Mouse (Mus musculus) embryonic facial prominence, embryonic 10.5 days (tissue): ENCODE measurements at regions not wholly inside any gene's neighbourhood (a gene's known extent, or its start where the extent isn't known, plus 50 kb on each side); places are given as distances from the start of the nearest gene placed in this dataset.

Experiments
- DNase-seq: peaks from one replicate; pipeline ENCODE4 v3.0.0-alpha.2; 2017; ENCODE audit warnings: low spot score
- H3K27ac ChIP-seq: fragments of 300-500 bp; sonication (generic); replicated peaks from 2 replicates; pipeline ENCODE4 v1.5.1; 2016; ENCODE audit warnings: mild to moderate bottlenecking
- H3K27me3 ChIP-seq: fragments of 300-500 bp; sonication (generic); replicated peaks from 2 replicates; pipeline ENCODE4 v1.6.1; 2016; ENCODE audit warnings: low read depth, mild to moderate bottlenecking; ENCODE audit not compliant: poor library complexity, severe bottlenecking
- H3K36me3 ChIP-seq: fragments of 300-500 bp; sonication (generic); replicated peaks from 2 replicates; pipeline ENCODE4 v1.6.1; 2016; ENCODE audit warnings: mild to moderate bottlenecking, moderate library complexity
- H3K4me1 ChIP-seq: fragments of 300-500 bp; sonication (generic); 2 replicates; pipeline ENCODE4 v1.6.1; 2016
- H3K4me3 ChIP-seq: fragments of 300-500 bp; sonication (generic); 2 replicates; pipeline ENCODE4 v1.5.1; 2016; ENCODE audit warnings: mild to moderate bottlenecking, moderate library complexity
- H3K9me3 ChIP-seq: fragments of 300-500 bp; sonication (generic); 2 replicates; pipeline ENCODE4 v1.6.1; 2016; ENCODE audit warnings: mild to moderate bottlenecking
- WGBS: fragments of 180-500 bp; shearing (Covaris S2); methylation state at CpG from one replicate; pipeline ENCODE4 v1.1.7; 2016; 5-methylcytosine and 5-hydroxymethylcytosine counted together

DNA sequence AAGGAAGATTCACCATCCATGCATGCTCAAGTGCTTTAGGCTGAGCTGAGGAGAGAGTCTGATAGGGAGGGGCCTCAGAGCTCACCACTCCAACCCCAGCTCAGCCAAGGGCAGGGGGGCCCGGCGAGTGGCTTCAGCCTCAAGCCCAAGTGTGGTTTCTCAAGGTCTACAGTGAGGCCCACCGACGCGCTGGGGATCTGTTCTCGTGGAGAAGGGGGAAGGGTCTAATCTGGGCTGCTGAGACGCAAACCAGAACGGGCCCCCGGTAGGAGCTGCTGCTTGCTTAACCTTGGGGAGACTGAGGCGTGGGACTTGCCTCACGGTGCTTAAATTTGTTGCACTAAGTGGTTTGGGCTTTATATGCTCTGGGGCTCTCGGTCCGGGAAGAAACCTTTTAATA lies 70.9 kb downstream of the Asb1 start:
- Histone ChIP-seq H3K9me3 (no peaks in the 10 kb centered on the region), H3K4me1 (peaks cover 18% of the 10 kb centered on the region), H3K27ac (no peak overlapping the region; the same call in 1 of the 2 replicates), H3K36me3 (no peaks in the 10 kb centered on the region), H3K27me3 (no peaks in the 10 kb centered on the region), H3K4me3 (no peak overlapping the region)
- 76% methylated on average over 13 of the region's 13 CpGs for WGBS
- DNase-seq: no peak

DNA sequence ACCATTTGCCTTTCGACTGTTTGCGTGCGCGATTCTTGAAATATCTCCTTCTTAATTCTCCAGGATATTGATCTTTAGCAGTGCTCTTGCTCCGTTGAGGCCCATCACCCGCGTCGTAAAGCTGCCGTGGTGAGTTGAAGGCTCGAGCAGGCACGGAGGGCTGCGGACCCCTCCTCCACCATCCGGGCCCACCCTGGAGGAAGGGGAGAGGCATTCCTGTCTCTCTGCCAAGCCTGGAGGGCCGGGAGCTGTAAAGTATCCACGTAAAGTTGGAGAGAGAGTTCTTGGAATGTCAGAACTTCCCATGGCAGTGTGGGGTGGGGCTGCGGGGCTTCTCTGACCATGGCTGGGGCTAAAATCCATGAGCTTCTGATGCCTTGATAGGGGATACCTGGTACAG lies 71.3 kb downstream of the Asb1 start:
- Histone ChIP-seq H3K9me3 (no peaks in the 10 kb centered on the region), H3K36me3 (no peaks in the 10 kb centered on the region), H3K27ac (no peak overlapping the region; the same call in 1 of the 2 replicates), H3K4me3 (no peak overlapping the region), H3K27me3 (no peaks in the 10 kb centered on the region), H3K4me1 (peaks cover 16% of the 10 kb centered on the region; the same call in 1 of the 2 replicates)
- WGBS: 77% methylated on average over 16 of the region's 16 CpGs
- DNase-seq: no peak

DNA sequence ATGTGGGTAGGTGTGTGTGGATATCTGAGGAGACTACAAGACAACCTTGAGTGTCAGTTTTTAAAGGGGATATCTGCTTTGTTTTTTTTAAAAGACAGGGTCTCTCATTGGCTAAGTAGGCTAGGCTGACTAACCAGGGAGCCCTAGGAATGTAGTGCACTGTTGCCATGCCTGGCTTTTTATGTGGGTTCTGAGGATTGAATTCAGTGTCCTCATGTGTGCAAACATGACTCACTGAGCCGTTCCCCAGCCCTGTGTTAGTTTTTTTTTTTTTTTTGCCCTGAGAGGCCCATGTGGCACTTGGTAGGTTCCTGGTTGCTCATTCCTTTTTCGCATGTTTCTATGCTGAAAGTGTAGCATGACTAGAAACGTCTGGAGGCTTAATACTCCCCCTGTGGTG lies 72.6 kb downstream of the Asb1 start:
- Histone ChIP-seq H3K9me3 (no peaks in the 10 kb centered on the region), H3K27ac (no peak overlapping the region), H3K27me3 (no peaks in the 10 kb centered on the region), H3K36me3 (no peaks in the 10 kb centered on the region), H3K4me1 (peaks cover 16% of the 10 kb centered on the region; the same call in 1 of the 2 replicates), H3K4me3 (no peak overlapping the region)
- 74% methylated on average over 3 of the region's 3 CpGs for WGBS
- no peak for DNase-seq

DNA sequence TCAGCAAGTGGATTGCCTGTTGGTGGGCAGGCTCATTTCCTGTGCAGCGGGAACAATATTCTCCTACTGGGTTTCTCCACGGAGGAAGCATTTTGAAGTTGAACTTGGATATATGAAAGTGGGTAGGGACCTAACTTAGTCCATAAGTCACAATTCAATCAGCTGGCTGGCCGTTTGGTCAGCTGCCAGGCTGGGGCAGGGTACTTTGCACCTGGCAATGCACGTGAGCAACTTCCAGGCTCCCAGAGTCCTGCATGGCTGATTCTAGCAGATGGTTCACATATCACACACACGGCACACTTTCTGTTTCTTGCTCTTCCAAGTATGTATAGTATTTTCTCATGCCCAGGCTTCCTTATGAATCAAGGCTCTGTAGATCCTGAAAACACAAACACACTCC lies 75.1 kb downstream of the Asb1 start:
- no peak overlapping the region for H3K4me3 ChIP-seq
- no peaks in the 10 kb centered on the region for H3K9me3 ChIP-seq
- peaks cover 16% of the 10 kb centered on the region; the same call in 1 of the 2 replicates for H3K4me1 ChIP-seq
- no peaks in the 10 kb centered on the region for H3K27me3 ChIP-seq
- no peak for DNase-seq
- 80% methylated on average over 5 of the region's 5 CpGs for WGBS
- H3K36me3 ChIP-seq: no peaks in the 10 kb centered on the region
- no peak overlapping the region for H3K27ac ChIP-seq

DNA sequence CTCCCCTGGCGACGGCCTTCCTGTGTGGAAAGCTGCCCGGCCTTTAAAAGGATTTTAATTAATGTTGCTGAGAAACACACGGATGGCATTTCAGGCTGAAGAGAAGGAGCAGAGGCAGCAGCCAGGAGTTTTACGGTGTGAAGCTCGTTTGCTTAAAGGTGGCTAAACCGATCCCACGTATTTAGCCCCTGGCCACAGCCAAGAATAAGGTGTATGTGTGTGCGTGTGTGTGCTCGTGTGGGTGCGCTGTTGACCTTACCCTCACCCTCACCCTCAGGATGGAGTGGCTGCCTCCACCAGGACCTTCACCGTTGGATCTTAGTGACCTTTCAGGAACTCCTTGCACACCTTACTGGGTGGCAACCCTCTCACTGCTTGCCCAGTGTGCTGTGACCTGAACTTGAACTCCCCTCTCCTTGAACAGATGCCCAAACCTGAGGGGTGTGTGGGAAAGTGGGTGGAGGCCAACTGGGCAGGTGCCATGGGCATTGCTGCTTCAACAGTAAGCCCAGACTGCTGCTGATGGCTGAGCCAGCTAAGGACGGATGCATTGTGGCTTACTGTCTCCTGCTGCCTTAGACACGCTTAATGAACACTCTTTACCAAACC lies 78.3 kb downstream of the Asb1 start:
- Histone ChIP-seq H3K36me3 (no peaks in the 10 kb centered on the region), H3K4me3 (no peak overlapping the region), H3K9me3 (no peaks in the 10 kb centered on the region), H3K4me1 (no peaks in the 10 kb centered on the region; the same call in 1 of the 2 replicates), H3K27me3 (no peaks in the 10 kb centered on the region), H3K27ac (no peak overlapping the region)
- WGBS: 88% methylated on average over 14 of the region's 14 CpGs
- DNase-seq: no peak

DNA sequence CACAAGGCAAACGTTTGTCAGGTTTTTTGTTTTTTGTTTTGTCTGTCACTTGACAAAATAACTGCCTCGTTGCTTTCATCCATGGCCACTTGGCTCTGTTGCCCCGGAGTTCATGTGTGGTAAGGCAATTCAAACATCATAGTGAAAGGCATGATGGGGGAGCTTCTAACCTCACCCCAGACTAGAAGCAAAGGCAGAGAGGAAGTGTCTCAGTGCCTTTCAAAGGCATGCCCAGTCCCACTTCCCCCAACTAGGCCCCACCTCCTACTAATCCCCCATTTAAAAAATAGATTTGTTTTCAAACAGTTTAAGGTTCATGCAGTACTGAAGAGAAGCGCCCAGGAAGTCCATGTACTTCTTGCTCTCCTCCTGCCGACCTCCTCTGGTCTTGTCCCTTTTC lies 80.8 kb downstream of the Asb1 start:
- Histone ChIP-seq H3K27ac (no peak overlapping the region), H3K36me3 (no peaks in the 10 kb centered on the region), H3K27me3 (no peaks in the 10 kb centered on the region), H3K4me3 (no peak overlapping the region), H3K9me3 (no peaks in the 10 kb centered on the region), H3K4me1 (peaks cover 18% of the 10 kb centered on the region)
- WGBS: 89% methylated on average over 5 of the region's 5 CpGs
- no peak for DNase-seq

DNA sequence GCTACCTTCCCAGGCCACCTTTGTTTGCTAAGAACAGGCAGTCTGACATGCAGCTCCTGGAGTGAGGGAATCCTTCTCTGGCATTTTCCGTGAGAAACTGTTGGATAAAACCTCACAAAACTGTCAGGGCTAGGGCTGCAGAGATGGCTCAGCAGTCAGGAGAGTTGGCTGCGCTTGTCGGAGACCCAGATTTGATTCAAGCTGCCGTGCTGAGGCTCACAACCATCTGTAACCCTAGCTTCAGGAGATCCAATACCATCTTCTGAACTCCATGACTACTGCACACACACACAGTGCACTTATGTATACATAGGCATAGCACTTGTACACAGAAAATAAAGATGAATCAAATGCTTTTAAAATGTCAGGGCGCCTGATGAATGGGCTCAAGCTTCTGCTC lies 82.5 kb downstream of the Asb1 start:
- DNase-seq: no peak
- no peaks in the 10 kb centered on the region for H3K27me3 ChIP-seq
- no peaks in the 10 kb centered on the region for H3K36me3 ChIP-seq
- H3K4me3 ChIP-seq: no peak overlapping the region
- peaks cover 19% of the 10 kb centered on the region for H3K4me1 ChIP-seq
- 90% methylated on average over 5 of the region's 5 CpGs for WGBS
- no peaks in the 10 kb centered on the region for H3K9me3 ChIP-seq
- H3K27ac ChIP-seq: no peak overlapping the region

DNA sequence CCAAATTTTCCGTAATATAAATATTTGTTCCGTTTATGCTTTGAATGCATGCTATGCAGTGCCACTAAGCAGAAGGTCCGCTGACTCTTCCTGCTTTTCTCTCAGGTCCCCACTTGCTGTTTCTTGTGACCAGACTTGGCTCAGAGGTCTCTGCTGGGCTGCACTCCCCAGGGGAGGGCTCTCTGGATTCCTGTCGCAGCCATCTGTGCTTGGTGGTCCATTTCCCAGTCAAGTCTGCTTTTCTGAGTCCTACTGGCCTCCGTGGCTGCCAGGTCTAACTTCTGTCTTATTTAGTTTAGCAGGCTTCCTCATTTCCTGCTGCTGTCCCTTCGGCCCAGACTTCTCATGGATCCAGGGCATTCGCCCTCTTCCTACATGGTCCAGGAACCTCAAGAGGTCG lies 83.7 kb downstream of the Asb1 start:
- Histone ChIP-seq H3K9me3 (no peaks in the 10 kb centered on the region), H3K36me3 (no peaks in the 10 kb centered on the region), H3K27me3 (no peaks in the 10 kb centered on the region), H3K4me3 (no peak overlapping the region), H3K4me1 (peaks cover 19% of the 10 kb centered on the region), H3K27ac (peak overlapping the region; percentile 30)
- WGBS: 63% methylated on average over 8 of the region's 8 CpGs
- no peak for DNase-seq

DNA sequence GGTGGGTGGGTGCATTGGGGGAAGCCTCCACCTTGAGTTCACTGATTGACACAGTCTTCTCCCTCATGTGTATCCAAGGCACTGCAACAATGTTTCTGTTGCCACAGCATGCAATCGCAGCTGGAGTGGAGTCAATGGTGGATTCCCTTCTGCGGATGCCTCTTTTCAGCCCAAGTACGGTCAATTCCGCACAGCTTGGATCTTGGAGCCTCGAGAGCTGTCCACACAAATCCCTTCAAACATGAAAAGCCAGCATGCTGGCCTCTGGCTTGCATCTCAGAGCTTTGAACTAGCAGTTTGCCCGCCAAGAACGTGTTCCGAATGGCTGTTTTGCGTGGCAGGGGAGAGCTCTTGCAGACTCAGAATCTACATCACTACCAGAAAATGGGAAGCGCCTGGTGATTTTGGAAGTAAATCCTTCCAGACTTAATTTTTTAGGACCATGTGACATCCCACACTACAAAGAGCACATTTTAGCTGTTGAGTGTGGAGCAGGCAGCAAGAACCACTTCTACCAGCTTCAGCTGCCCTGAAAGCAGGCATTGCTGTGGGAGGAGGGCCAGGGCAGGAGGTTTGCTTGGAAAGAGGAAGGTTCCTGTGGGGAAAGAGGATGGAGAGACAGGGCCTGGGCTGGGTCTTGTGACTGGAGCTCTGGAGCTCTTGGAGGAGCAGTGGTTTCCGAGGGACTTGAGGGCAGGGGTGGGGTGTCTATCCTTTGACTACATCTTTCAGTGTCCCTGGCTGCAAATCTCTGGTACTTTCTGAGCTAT lies 84.4 kb downstream of the Asb1 start:
- Histone ChIP-seq H3K4me1 (peaks cover 19% of the 10 kb centered on the region), H3K27ac (peak overlapping the region; percentile 44), H3K4me3 (no peak overlapping the region), H3K27me3 (no peaks in the 10 kb centered on the region), H3K36me3 (no peaks in the 10 kb centered on the region), H3K9me3 (no peaks in the 10 kb centered on the region)
- no peak for DNase-seq
- 82% methylated on average over 11 of the region's 11 CpGs for WGBS

DNA sequence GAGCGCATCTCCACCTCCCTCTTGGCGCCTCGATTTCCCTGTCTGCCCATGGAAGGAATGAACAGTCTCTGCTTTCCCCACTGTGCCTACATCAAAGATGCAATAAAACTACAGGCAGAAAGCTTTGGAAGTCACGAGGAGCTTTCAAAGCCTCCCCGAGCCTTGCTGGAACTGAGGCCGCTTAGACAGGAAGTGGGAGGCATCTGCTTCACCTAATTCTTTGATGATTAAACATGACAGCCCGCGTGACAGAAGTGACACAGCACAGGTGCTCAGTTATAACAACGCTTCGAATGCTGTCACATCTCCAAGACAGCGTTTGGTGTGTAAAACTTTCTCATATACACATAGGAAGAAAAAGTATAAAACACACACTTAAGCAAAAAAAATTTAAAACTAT lies 85.7 kb downstream of the Asb1 start:
- WGBS: 80% methylated on average over 11 of the region's 11 CpGs
- DNase-seq: no peak
- Histone ChIP-seq H3K27ac (no peak overlapping the region), H3K27me3 (no peaks in the 10 kb centered on the region), H3K9me3 (no peaks in the 10 kb centered on the region), H3K4me3 (no peak overlapping the region), H3K4me1 (peaks cover 19% of the 10 kb centered on the region), H3K36me3 (no peaks in the 10 kb centered on the region)

DNA sequence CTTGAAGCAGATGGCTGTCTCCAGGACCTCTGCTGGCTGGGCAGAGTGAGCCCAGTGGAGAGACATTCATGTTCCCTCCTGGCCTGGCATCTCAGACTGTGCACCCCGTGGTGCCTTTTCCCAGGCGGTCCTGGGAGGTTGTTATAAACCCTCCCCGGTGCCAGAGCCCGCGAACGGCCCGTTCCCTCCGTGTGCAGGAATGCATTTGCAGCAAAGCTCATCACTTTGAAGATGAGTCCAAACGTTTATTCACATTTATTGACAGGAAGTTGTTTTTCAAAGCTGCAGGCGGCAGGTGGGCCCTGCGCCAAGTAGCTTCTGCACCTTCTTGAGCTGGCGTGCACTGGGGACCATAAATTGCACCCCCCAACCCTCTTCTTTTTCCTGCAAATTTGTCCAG lies 89.9 kb downstream of the Asb1 start:
- no peak for DNase-seq
- no peaks in the 10 kb centered on the region for H3K9me3 ChIP-seq
- H3K4me1 ChIP-seq: peaks cover 20% of the 10 kb centered on the region
- H3K36me3 ChIP-seq: no peaks in the 10 kb centered on the region
- WGBS: 81% methylated on average over 12 of the region's 12 CpGs
- no peaks in the 10 kb centered on the region for H3K27me3 ChIP-seq
- no peak overlapping the region for H3K4me3 ChIP-seq
- H3K27ac ChIP-seq: no peak overlapping the region

DNA sequence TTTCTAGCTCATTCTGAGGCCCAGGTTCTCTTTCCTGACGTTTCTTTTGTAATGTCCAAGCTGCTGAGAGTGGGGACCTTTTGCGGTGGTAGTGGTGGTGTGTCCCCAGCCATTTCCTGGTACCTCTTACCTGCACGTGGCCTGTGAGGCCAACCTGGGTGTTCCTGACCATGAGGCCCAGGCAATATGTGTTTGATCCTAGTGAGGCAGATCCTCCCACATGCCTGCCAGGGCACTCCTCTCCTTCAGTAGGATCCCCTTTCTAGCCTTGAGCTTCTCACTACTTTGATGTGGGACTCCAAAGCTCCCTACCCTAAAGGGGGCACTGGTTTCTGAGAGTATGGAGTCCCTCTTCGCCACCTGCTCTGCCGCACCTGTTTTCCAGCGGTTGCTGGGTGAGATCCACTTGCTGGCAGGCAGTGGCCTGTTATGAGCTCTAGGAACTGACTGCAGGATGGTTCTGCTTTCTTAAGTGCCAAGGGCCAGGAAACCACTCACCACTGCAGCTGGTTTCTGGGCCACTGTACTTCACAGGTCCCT lies 90.6 kb downstream of the Asb1 start:
- peaks cover 14% of the 10 kb centered on the region for H3K4me1 ChIP-seq
- DNase-seq: no peak
- no peaks in the 10 kb centered on the region for H3K27me3 ChIP-seq
- no peaks in the 10 kb centered on the region for H3K36me3 ChIP-seq
- no peak overlapping the region for H3K27ac ChIP-seq
- WGBS: 84% methylated on average over 6 of the region's 6 CpGs
- H3K4me3 ChIP-seq: no peak overlapping the region
- no peaks in the 10 kb centered on the region for H3K9me3 ChIP-seq

DNA sequence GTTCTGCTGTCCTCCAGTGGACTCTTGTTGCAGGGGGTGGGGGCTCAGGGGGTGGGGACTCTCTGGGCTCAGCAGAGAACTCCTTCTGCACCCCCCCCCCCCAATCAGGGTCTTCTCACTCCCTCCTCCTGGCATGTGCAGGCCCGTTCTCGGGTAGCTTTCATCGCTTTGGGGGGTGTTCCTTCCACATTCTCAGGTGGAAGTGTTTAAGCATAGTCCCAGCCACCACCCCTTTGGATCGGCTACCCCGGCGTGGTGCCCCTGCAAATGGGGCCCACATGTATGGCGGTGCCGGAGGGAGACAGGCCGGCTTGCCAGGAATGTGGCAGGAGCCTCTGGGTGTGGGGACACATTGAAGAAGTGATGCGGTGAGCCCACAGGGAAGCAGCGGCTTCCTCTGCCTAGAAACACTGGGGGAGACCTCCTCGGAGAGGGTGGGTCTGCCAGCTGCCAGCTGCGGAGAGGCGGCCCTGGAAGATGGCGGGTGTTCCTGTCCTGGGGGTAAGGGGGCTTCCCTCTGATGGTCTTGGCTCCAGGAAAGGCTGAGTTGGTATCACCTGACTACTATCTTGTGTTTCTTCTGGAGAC lies 92.7 kb downstream of the Asb1 start:
- peak overlapping the region; percentile 7 for H3K27ac ChIP-seq
- H3K4me1 ChIP-seq: peaks cover 12% of the 10 kb centered on the region
- peak; percentile 35 for DNase-seq
- WGBS: 71% methylated on average over 15 of the region's 15 CpGs
- H3K4me3 ChIP-seq: no peak overlapping the region
- no peaks in the 10 kb centered on the region for H3K36me3 ChIP-seq
- H3K9me3 ChIP-seq: no peaks in the 10 kb centered on the region
- H3K27me3 ChIP-seq: no peaks in the 10 kb centered on the region
